Mouse (Mus musculus) urinary bladder, adult 2 months (tissue): ENCODE data around the gene Mfng. TPM values are rescaled to one million over a fixed set of nuclear protein-coding genes. Genes with fewer than 3 reads are reported as not detected.
A peak's percentile ranks its signal among the peaks of the same experiment; 100 is the strongest.

ENCODE experiments used
- DNase-seq: peaks from one replicate; pipeline ENCODE4 v3.0.0; 2022; ENCODE audit warnings: low spot score
- polyA plus RNA-seq: library from polyadenylated mRNA; depleted of rRNA; stranded (reverse); fragments of >200 nt; gene quantifications from 2 replicates; pipeline ENCODE4 v1.2.3, GENCODE M21; 2012

Gene Mfng
- polyA plus RNA-seq, 1 experiment: 9.2 TPM

DNA sequence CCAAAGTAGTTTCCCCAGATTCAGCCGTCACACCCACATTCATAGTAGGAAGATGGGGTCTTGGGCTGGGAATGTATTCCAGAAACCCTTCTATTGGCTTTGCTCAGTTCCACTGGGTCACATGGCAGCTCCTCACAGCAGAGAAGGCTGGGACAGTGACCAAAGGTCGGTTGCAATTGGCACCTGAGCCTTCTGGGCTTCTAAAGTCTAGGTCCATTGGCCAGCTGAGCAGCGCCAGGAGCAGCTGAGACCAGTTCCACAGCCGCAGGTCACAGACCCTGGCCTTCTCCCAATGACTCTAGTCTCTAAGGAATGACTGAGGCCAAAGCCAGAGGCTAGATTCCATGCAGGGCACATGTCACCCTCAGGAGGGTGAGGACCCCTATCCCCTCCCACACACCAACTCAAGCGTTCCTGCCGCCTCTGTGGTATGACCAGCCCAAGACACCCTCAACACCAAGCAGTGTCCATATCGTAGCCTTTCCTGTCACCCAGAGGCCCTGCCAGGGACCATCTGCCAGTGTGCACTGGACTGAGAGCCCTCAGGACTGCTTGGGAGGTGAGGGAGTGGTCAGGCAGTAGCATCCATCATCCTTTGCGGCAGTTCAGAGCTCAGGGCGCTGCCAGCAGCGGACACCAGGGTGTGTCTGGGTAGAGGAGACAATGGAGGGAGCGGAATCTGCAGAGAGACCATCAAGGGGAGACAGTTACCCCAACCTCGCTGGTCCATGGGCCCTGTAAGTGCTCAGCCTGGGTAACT lies 17.1 kb downstream of the Mfng start:
- no peak for DNase-seq

DNA sequence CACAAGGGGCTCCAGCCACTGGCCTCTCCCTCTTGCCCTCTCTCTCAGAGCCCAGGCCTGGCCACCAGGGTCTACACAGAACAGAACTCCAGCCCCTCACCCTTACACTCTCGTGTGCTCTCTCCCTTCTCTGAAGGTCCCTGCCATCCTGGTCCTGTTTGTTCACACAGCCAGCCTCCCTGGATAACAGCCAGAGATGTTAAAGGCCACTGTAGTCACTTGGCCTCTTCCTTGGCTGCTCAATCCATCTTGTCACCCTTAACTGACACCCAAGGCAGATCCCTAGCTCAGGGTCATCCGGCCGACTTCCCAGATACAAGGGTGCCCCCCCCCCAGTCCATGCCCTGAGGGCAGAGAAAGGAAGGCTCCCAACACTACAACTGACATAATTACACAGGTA lies 18.0 kb downstream of the Mfng start:
- no peak for DNase-seq

DNA sequence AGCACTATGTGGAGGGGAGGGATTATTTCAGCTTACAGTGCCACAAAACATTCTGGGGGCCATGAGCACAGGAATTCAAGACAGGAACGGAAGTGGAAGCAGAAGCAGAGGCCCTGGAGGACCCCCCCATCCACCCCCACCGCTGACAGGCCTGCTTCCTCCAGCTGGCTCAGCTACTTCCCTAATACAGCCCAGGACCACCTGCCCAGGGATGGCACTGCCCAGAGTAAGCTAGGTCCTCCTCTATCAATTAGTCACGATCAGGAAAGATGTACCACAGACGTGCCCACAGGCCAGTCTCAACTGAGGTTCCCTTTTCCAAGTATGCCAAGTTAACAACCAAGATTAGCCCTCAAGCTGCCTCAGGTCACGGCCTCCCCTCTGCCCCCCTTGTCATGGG lies 19.1 kb downstream of the Mfng start:
- DNase-seq: no peak

GRCm38 (mm10) chr15:78752991-78753390 lies 20.3 kb downstream of the Mfng start:
- no peak for DNase-seq

- no peak for DNase-seq
Observed at GRCm38 (mm10) chr15:78750608-78751350, 22.5 kb downstream of the Mfng start.

- no peak for DNase-seq
Observed at GRCm38 (mm10) chr15:78749855-78750254, 23.4 kb downstream of the Mfng start.

- DNase-seq: peak; percentile 45
Observed at GRCm38 (mm10) chr15:78744206-78744605, 29.1 kb downstream of the Mfng start.

DNA sequence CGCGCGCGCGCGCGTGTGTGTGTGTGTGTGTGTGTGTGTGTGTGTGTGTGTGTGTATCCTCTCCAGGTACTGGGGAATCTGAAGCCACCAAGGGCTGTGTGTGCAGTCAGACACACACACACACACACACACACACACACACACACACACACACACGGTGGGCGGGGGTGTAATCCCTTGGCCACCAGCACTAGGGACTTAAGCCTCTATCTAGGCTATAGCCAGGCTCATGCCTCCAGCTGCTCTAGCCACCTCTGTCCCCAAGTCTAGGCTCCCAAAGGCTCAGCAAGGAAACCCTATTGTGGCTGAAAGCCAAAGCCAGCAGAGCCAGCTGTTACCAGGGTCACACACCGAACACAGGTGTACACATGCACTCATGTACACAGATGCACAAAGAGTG lies 30.4 kb downstream of the Mfng start:
- no peak for DNase-seq

GRCm38 (mm10) chr15:78740662-78741061 lies 32.6 kb downstream of the Mfng start:
- DNase-seq: no peak

DNA sequence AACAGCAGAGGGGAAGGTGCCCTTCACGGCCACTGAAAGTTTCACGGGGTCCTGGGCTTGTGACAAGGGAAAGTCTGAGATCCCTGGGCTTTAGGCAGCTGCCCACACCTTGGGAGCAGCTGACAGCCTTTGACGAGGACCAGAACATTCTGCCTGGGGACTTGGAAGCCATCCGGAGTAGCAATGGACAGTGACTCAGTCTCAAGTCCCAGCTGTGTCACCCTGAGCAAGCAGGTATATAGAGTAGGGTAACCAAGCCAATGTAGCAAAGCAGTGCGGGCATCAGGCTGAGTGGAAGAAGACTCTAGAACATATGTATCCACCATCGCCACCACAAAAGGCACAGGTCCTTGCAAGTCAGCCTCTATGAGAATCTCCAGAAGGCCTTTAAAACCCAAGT lies 36.1 kb downstream of the Mfng start:
- DNase-seq: no peak

DNA sequence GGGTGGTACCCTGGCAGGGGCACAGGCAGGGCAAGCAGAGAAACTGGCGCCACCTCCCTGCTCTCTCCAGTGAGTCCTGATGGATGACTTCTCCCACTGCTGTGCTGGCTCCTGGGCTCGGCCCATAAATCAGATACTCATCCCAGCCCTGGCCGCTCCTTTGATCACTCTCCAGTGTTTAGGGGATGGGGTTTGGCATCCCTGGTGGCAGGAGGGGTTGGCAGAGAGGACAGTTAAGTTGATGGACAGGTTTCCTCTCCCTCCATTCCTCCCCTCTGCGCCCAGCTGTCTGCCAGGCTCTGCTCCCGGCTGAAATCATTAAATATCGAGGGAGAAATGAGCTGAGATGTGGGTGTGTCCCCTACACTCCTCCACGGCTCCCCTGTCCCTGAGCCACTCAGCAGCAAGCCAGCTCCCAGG lies 36.6 kb downstream of the Mfng start:
- no peak for DNase-seq

- no peak for DNase-seq
Observed at GRCm38 (mm10) chr15:78736181-78736579, 37.1 kb downstream of the Mfng start.

GRCm38 (mm10) chr15:78735431-78736180 lies 37.7 kb downstream of the Mfng start:
- no peak for DNase-seq

GRCm38 (mm10) chr15:78731830-78732229 lies 41.4 kb downstream of the Mfng start:
- DNase-seq: no peak

DNA sequence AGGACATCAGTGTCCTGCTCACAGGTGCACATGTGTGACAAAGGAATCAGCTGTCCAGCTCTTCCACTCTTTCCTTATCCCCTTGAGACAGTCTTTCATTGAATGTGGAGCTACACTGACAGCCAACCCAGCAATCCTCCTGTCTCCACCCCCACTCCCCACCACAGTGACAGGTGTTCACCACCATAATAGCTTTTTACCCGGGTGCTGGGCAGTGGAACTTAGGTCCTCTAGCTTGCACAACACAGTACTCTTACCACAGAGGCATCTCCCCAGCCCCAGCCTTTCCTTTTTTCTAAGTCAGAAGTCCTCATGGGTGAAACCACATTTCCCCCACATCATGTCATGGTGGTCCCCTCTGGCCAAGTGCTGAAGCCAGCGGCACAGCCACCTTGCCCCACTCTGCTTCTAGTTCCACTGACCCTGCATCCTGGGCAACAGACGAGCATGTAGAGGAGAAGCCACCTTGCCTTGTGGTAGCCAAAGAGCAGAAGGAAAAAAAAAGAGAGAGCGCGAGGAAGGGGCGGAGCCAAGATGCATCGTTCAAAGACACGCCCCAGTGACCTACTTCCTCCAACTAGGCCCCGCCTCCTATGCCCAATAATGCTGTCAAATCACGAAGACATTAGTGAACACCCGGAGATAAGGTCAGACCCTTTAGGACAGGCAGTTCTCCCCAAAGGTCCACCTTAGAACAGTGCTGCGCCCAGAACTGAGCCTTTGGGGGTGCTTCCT lies 42.8 kb downstream of the Mfng start:
- DNase-seq: no peak

GRCm38 (mm10) chr15:78726697-78727096 lies 46.6 kb downstream of the Mfng start:
- DNase-seq: no peak

- DNase-seq: no peak
Observed at GRCm38 (mm10) chr15:78720532-78720931, 52.7 kb downstream of the Mfng start.

DNA sequence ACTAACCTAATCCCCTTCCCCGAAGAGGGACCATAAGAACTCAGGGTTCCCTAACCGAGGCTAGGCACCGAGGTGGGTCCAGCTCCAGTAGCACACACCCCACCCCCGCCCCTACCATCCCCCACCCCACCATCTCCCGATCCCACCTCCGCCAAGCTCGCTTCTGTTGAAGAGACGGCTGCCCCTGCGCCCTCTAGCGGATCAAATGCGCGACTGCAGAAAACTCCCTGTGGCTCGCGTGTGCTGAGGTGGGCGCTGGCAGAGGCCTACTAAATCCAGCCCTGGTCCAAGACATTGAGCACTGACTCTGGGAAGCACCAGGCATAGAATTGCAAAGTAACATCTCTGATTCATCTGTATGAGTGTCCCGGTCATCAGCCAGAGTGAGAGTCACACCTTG lies 53.2 kb downstream of the Mfng start:
- peak; percentile 33 for DNase-seq

GRCm38 (mm10) chr15:78719416-78719815 lies 53.9 kb downstream of the Mfng start:
- no peak for DNase-seq

DNA sequence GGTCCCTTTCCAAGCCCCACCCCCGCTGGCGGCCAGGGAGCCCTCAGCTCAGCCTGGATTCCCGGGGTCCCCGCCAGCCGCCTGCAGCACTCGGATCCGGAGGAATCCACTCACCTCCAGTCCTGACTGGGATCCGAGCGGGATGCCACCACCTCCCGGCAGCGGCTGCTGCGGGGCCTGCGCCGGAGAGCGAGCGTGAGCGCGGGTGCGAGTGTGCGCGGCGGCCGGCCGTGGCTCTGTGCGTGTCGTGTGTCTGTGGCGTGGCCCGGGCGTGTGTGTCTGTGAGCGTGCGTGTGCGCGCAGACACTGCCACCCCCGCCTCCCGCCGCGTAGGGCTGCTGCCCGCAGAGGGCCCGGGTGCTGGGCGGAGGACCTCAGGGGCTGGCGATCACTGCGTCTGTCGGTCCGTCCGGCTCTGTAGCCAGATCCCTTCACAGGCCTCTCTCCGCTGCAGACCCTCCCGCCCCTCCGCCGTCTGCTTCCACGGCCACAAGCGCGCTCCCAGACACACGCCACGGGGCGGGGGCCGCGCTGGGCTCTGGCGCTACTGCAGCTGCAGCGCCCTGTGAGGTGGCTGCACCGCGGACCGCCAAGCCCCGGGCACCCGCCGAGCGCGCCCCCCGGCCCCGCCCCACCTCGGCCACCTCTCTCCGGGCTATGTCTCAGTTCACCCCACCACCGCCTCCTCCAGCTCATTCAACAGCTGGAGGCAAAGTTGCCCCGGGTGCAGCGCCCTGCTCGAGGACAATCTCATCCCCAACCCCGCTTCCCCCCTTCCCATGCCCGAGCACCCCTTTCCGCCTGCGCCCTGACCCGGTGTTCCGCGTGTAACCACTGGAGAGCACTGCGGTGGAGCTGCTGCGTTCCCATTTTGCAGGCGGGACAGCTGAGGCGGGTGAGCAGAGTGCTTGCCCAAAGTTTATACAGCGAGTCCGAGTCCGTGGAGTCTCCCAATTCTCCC lies 54.7 kb downstream of the Mfng start, which contains the start of gene Elfn2:
TSS of gene Elfn2 (minus strand) at position 482 of the 961 bp plus-strand sequence.
- DNase-seq: no peak

GRCm38 (mm10) chr15:78716936-78717335 lies 56.3 kb downstream of the Mfng start:
- no peak for DNase-seq
